Mouse (Mus musculus): ENCODE measurements around the gene Ankzf1.

GRCm38 (mm10) chr1:75181377-75181870 is 10.5 kb upstream of the Ankzf1 start:
- TF ChIP-seq CTCF (IDR thresholded peaks at IDR 0.05; ENCODE audit: low read depth) (no peak), EP300 (IDR thresholded peaks at IDR 0.05; ENCODE audit: low read depth) (no peak)
